Mouse (Mus musculus) common myeloid progenitor, adult 5-6 weeks (primary cell): ENCODE results near the gene Klhl12. TPM values are rescaled to one million over a fixed set of nuclear protein-coding genes. Genes with fewer than 3 reads are reported as not detected.
"Not testable (repeated sequence)": the region's sequence is repeated elsewhere in the genome, so short reads cannot be mapped to it uniquely, and the experiment has no call there.

Experiments used
- ATAC-seq: replicated peaks from 2 replicates; pipeline ENCODE4 v1.8.0; 2016; ENCODE audit warnings: low read depth, mild to moderate bottlenecking, moderate TSS enrichment, inconsistent platforms; ENCODE audit not compliant: poor library complexity, severe bottlenecking
- total RNA-seq: library from RNA; stranded (forward); fragments of 200-1000, 187-1606 nt; gene quantifications from 2 replicates; pipeline ENCODE4 v1.2.3, GENCODE M21; 2017

Gene Klhl12
- total RNA-seq, 1 experiment from 2014 or later: 21.8 TPM

DNA sequence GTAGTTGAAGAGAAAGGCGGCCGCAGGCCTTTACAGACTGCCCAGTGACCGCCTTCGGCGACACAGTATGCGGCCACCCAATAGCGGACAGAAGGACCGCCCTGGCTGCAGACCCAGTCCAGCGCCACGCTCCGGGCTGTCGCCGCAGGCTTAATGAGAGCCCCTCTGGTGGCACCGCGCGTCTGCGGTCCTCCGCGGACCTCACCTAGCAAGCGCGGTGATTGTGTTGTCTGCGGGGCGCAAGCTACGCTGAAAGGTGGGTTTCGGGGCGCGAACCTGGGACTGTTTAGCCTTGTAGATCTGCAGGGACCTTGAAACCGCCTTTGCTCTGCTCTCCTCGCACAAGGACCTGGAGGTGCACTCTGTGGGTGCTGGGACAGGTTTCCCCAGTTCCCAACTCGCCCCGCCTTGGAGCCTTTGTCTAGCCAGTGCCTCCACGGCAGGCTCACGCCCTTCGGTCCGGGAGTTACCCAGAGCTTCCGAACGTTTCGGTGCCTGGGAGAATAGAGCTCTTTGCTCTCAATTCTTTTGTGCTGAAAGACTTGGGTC, 58.1 kb downstream of the Klhl12 start:
- peak; percentile 66 for ATAC-seq

DNA sequence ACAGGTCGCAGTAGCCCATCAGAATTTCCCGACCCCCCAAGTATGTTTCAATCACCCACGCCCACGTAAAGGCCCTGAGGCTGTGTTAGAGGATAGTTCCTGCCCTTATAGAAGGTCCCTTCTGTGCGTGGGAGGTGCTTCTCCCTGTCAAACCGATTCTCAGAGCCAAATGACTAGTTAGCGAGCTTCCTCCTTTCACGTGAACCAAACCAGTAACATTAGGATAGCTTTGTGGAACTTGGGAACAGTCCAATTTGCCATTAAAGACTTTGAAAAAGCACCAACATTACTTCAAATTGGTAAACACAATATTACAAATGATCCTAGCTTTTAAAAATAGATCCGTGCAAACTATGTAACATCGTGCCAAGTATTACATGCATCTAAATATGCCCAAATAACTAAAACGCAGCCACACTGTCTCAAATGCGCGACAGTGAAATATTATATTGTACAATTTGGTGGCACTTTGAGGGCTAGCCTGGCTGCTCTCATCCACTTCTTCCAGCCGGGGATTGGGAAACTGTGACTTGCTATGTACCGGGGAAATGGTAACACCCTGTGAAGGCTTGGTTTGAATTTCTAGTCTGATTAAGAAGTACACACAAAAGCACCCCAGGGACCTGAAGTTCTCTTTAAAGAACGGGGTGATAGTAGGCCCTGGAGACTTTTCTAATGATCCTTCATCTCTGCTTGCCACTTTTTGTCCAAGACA, 58.7 kb downstream of the Klhl12 start:
- ATAC-seq: no peak

DNA sequence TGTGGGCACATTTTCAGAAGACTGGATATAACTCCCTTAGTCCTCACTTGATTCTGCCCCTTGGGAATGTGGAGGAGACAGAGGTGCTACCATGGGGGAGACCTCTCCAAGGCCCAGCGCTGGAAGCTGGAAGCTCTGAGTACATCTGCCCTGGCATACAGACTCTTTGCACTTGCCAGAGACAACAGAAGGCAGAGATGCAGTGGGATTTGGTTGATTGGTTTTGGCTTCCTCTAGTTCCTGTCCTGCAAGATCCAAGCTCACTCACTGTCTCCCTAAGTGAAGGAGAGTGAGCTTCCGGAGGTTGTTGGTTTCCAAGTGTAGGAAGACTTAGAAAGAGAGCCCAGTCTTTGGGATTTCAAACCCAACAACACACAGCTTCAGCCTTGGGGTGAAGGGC, 60.6 kb downstream of the Klhl12 start:
- no peak for ATAC-seq

DNA sequence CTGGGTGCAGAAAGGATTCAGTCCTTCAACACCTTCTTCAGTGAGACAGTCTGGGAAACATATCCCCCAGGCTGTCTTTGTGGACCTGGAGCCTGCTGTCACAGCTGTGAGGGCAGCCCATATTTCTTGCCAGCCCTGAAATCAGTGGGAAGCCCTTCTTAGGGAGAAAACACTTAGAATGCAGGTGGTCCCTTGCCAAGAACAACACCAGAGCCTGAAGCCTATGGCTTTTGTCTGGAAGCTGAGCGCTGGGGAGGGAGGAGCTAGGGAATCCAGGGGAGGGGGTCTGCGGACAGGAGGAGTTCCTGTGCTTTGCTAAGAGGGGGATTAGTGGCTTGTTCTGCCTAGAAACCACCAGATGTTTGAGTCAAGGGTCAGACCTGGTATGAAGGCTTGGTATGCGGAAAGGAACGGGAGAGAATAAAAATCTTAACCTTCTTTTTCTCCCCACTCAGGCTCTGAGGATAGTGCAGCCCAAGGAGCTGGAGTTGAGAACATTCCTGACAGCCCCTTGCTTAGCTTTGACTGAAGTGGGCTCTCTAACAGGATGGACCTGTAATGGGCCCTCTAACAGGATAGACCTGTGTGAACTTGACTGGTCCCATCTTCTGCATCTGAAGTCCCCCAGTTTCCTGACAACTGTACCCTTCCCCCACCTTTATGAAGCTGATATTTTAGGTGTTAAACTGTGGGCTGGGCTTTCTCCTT, 61.3 kb downstream of the Klhl12 start:
- ATAC-seq: no peak

DNA sequence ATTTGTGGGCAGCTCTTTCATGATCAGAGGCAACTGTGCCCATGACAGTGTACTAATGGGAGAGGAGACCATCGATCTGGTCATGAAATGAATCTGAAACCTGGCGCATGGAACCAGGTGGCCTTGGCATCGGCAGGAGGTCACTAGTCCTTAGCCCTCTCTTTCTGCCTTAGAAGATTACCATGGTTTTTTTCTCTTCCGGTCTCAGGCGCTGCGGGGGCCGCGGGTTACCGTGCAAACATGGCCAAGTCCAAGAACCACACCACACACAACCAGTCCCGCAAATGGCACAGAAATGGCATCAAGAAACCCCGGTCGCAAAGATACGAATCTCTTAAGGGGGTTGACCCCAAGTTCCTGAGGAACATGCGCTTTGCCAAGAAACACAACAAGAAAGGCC, 62.5 kb downstream of the Klhl12 start:
- ATAC-seq: not testable (repeated sequence)

DNA sequence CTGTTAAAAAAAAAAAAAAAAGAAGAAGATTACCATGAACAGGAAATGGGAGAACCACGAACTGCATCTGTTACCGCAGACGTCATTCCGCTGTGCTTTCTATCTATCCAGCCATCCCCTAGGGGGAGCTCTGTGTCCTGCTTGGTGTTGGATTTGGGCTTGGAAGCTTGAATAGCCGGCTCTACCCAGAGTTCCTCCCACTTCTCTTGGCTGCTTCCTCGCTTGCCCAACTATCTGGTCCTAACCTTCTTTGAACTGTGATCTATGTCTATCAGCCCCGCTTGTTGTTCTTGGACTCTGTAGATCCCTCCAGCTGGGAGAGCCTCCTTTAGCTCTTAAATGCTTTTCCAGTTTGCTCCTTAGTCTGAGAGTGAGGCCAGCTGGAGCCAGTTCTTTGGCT, 63.3 kb downstream of the Klhl12 start:
- peak; percentile 93 for ATAC-seq

DNA sequence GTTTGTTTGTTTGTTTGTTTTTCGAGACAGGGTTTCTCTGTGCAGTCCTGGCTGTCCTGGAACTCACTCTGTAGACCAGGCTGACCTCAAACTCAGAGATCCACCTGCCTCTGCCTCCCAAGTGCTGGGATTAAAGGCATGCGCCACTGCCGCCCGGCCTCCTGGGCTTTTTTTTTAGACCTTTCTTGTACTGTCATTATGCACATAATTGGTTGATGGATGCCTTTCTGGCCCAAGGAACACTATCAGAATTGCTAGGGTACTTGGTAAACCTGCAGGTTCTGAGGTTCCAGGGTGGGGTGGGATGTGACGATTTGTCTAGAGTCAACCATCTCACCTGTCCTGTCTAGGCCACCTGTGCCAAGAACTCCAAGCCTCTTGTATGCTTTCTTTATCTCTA, 63.9 kb downstream of the Klhl12 start:
- not testable (repeated sequence) for ATAC-seq

DNA sequence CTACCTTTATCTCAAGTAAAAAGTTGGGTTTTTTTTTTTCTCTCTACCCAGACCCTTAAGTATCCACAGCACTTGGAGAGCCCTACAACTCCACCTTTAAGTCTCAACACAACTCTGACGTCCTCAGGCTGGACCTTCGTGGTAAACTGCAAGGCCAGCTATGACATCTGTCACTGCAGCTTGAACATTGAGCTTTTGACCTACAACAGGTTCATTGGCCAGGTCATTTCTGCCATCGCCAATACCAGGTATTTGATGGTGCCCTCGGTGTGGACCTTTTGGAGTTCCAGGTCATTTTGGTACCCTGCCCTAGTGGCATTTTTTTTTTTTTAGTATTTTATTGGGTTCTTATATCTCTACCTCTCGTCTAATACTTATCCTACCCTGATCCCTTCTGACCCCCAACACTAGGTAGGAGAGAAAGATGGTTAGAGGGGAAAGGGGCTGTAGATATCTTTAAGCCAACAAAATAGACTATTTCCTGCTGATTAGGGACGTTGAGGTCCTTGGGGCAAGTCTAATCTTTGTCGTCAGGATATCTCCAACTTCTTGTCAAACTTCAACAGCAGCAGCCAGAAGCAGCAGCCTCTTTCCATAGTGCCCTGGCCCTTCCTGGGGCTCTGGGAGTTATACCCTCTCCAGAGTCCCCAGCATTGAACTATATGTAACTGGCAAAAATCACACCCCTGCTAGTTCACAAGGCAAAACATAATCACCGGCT, 64.8 kb downstream of the Klhl12 start:
- no peak for ATAC-seq

DNA sequence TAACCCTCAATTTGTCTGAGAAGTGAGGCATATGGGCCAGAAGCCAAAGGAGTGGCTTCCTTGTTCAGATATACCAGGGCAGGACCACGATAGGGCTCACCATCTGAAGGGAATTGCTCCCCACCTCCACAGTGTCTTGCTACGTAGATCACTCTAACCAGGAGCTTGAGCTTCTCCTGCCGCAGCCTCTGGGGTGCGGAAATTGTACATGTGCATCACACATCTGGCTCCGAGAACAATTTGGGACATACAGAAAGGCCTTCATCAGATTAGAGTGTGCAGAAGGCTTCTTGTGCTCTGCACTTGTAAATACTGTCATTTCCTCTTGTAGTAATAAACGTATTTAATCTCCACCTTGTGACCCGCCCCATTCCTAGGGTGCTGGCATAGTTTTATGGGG, 65.8 kb downstream of the Klhl12 start:
- 0 out of 2 replicates have a peak, but pooled peaks have one; percentile 9 for ATAC-seq

DNA sequence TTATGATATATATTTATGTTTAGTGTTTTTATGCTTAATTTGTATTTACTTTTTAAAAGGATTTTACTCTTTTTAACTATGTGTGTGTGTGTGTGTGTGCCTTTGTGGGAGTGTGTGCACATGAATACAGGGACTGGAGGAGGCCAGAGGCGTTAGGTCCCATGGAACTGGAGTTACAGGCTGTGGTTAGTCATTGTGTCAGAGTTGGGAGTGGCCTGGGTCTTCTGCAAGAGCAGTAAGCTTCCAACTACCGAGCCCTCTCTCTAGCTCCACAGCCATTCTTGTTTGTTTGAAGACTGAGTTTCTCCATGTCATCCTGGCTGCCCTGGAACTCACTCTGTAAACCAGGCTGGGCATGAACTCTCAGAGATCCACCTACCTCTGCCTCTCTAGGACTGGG, 67.0 kb downstream of the Klhl12 start:
- ATAC-seq: no peak

DNA sequence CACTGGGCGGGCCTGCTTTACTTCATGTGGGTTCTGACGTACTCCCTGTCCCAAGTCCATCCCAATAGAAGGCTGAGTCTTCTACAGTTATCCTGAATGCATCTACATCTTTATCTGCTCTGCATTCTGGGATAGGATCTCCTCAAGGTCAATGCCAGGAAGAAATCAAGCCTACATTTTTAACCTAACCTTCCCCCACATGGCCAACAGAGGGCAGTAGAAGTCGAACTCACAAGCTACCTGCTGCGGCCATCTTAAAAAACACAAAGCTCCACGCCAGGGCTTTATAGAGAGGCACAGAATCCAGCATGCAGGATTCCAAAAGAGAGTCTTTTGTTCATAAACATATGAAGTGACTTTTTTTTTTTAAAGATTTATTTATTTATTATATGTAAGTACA, 69.1 kb downstream of the Klhl12 start:
- peak; percentile 45; the same call in 1 of the 2 replicates for ATAC-seq

DNA sequence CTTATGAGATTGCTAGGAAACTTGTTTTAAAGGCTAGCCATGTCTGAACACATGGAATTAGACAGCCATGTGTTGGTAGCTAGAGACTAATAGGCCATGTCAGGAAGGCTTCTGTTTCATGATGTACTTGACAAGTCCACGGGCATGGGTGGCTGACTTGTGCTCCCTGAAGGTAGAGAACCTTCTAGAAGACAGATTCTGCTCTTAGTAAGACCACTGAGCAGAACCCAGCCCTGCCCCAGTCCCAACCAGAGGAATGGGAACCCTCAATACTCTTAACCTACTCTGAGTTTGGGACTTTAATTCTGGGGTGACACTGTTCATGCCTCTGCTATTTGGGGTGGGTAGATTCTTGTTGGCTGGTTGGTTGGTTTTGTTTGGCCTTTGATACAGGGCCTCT, 69.7 kb downstream of the Klhl12 start:
- no peak for ATAC-seq

DNA sequence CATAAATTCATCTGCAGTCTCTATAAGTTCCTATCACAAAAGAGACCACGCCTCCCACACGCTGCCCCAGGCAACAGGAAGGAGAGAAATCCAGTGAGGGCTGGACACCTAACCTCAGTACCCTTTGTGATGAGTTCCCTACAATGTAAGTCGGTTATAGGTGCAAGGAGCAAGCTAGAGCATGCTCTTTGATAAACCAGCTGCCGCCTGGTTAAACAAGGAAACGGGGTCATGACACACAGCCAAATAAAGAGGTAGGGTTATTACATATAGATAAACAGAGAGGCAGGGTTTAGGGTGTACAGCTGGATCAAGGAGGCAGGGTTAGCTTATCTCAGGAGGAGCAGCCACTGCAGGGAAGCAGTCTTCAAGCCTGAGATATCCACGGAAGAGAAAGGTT, 71.4 kb downstream of the Klhl12 start:
- peak; percentile 77 for ATAC-seq

DNA sequence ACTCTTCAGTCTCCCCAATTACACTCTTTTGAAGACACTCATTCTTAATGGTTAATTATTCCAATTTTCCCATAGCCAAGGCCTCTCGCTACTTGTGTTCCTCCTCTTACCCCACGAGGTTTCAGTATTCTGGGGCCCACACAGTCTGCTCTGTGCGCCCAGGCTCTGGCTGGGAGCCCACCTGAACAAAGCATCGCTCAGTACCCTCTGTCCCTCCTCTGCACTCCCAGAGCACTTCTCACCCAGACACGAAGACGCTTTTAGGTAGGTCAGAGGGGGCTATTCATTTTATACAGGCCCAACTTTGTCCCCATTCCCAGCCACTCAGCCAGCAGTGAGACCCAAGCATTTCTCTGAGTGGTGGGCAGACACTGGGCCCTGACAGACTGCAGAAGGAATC, 75.3 kb downstream of the Klhl12 start:
- ATAC-seq: no peak

DNA sequence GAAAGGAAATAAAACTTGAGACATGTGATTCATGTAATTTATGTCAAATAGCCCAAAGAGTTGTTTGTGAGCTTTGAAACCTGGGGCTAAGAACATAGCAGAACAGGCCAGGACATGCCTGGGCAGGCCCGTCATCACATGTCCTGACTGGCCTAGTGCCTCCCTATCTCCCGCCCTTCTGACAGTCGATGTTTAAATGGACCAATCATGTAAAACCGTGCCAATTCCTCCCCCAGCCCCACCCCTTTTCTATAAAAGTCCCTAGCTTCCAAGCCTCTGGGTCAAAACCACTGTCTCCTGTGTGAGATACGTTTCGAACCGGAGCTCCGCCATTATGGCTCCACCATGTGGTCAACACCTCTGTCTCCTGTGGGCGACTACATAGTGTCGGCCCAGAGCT, 78.4 kb downstream of the Klhl12 start:
- not testable (repeated sequence) for ATAC-seq

DNA sequence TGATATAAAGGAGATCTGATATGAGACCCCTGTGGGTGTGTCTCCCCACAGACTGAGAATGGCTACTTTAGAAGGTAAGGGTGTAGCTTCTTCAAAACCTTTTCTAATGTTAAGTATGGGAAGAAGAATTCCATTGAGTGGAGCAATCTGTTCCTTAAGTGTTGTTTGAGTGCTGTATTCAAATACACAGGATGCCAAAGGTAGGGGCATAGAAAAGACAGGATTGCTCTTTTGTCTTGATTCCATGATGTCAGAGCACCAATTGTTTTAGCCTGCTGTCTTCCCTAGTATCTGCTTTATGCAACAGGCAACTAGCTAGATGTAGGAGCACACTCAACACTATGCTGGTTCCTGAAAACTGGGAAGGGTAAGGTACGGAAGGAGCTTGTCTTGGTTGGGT, 79.7 kb downstream of the Klhl12 start:
- no peak for ATAC-seq

DNA sequence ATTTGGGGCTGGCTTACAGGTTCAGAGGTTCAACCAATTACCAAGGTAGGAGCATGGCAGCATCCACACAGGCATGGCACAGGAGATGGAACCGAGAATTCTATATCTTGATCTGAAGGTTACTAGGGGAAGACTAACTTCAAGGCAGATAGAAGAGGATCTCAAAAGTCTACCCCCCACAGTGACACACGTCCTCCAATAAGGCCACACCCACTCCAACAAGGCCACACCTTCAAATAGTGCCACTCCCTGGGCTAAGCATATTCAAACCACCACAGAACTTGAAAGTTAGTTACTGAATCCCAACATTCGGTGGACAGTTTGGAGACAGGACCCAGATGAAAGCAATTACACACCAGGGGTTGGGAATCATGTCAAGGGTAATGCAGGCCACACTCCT, 80.2 kb downstream of the Klhl12 start:
- no peak for ATAC-seq

DNA sequence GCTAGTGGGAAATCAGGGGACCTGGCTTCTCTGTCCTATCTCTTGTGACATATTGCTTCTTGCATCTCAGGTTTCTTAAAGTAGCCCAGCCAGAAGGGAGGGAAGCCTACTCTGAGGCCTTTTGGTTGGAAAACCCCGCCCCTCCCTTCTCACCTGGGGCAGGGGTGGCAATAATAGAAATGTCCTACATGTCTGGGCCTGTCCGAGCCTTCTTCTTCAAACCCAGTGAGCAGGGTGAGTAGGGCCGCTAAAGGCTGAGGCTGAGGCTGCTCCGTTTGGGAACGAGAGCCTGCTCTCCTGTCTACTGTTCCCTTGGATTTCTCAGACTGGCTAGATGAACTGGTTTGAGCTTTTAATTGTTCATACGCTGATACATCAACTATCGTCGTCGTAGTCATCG, 85.3 kb downstream of the Klhl12 start:
- no peak for ATAC-seq
